Mouse (Mus musculus) small intestine, adult 2 months (tissue): ENCODE data around the gene Tspyl3.
"Not testable (repeated sequence)": the region's sequence is repeated elsewhere in the genome, so short reads cannot be mapped to it uniquely, and the experiment has no call there.

ENCODE experiments used
- CTCF ChIP-seq: fragments of 200-500 bp; IDR thresholded peaks from 2 replicates; pipeline ENCODE4 v1.5.1; 2012; ENCODE audit warnings: low read depth, mild to moderate bottlenecking, control low read depth, inconsistent platforms, low read length, moderate library complexity, mixed read lengths; ENCODE audit not compliant: insufficient replicate concordance, insufficient read length; ENCODE audit errors: extremely low read depth
- POLR2A ChIP-seq: fragments of 200-500 bp; IDR thresholded peaks from 2 replicates; pipeline ENCODE4 v1.6.1; 2012; ENCODE audit warnings: low read depth, mild to moderate bottlenecking, control low read depth, inconsistent platforms, low read length, moderate library complexity

DNA sequence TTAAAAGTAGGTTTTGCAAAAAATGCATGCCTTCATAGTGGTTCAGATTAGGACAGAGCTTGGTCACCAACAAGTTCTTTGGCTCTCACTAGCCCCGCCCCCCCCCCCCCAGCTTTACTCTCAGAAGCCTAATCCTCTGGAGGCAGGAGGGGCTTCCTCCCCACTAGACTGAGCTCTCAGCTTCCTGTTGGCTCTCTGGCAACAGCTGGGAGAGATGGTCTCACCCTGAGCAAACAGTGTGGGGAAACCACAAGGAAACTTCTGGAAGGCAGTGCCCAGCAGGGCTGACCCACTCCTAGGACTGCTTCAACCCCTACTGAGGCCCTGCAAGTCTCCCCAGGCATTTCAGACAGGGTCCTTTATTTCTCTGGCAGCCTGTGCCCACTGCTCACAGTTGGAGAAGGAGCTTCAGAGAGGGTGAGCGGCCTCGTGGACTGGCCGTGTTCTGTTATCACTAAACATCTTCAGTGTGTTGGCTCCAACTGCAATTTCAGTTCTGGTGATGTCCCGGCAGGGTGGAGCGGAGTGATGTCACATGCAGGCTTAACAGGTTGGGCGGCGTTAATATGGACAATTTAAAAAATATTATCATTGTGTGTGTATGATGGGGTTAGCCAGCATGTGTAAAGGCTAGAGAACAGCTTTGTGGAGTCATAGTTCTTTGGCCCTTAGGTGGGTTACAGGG lies 45.1 kb upstream of the Tspyl3 start:
- TF ChIP-seq POLR2A, CTCF: not testable (repeated sequence)
